Mouse (Mus musculus) liver, postnatal 0 days (tissue): Measurements from ENCODE around the gene Slc40a1. TPM values are rescaled to one million over a fixed set of nuclear protein-coding genes. Genes with fewer than 3 reads are reported as not detected.

Source experiments
- ATAC-seq: fragments of 200-750 bp; cut with Nextera tagmentation; 2 replicates; pipeline ENCODE4 v1.8.0; 2017; ENCODE audit warnings: mild to moderate bottlenecking, moderate library complexity
- DNase-seq: peaks from one replicate; pipeline ENCODE4 v3.0.0-alpha.2; 2016
- H3K27ac ChIP-seq: fragments of 300-500 bp; sonication (generic); 2 replicates; pipeline ENCODE4 v1.5.1; 2014; ENCODE audit warnings: antibody characterized with exemption, moderate library complexity, mild to moderate bottlenecking, low read depth
- H3K27me3 ChIP-seq: fragments of 300-500 bp; sonication (generic); 2 replicates; pipeline ENCODE4 v1.6.1; 2014; ENCODE audit warnings: low read length, control low read depth, mixed read lengths; ENCODE audit not compliant: insufficient read depth
- H3K36me3 ChIP-seq: fragments of 300-500 bp; sonication (generic); replicated peaks from 2 replicates; pipeline ENCODE4 v1.6.1; 2014; ENCODE audit warnings: mild to moderate bottlenecking, control low read depth, low read length, moderate library complexity, mixed read lengths; ENCODE audit not compliant: insufficient read depth
- H3K4me1 ChIP-seq: fragments of 300-500 bp; sonication (generic); 2 replicates; pipeline ENCODE4 v1.6.1; 2014; ENCODE audit warnings: antibody characterized with exemption, mild to moderate bottlenecking, control low read depth; ENCODE audit not compliant: insufficient read depth
- H3K4me2 ChIP-seq: fragments of 300-500 bp; sonication (generic); 2 replicates; pipeline ENCODE4 v1.6.1; 2014; ENCODE audit warnings: low read depth, mild to moderate bottlenecking, low read length, moderate library complexity, mixed read lengths
- H3K4me3 ChIP-seq: fragments of 300-500 bp; sonication (generic); 2 replicates; pipeline ENCODE4 v1.5.1; 2014; ENCODE audit warnings: low read depth, low read length
- H3K9ac ChIP-seq: fragments of 300-500 bp; sonication (generic); replicated peaks from 2 replicates; pipeline ENCODE4 v1.6.1; 2014; ENCODE audit warnings: mild to moderate bottlenecking, moderate library complexity
- H3K9me3 ChIP-seq: fragments of 300-500 bp; sonication (generic); 2 replicates; pipeline ENCODE4 v1.6.1; 2016; ENCODE audit warnings: mild to moderate bottlenecking, control low read depth, low read length, mixed read lengths
- CTCF ChIP-seq: sonication (generic); IDR thresholded peaks from 2 replicates; pipeline ENCODE4 v1.5.1; 2016; ENCODE audit warnings: antibody characterized with exemption, low read depth
- EP300 ChIP-seq: IDR thresholded peaks from 2 replicates; pipeline ENCODE4 v1.6.1; 2016; ENCODE audit warnings: antibody characterized with exemption, low read depth, mild to moderate bottlenecking
- WGBS: fragments of 180-500 bp; shearing (Covaris S2); extraction: QIAGEN DNeasy Blood & Tissue Kit; methylation state at CpG from one replicate; pipeline ENCODE4 v1.1.7; 2014; ENCODE audit not compliant: insufficient replicate concordance; 5-methylcytosine and 5-hydroxymethylcytosine counted together
- polyA plus RNA-seq: library from polyadenylated mRNA; unstranded; fragments of >200 nt; fragmentation: Nextera tagmentation; extraction: Ambion mirVana; gene quantifications from 2 replicates; pipeline ENCODE4 v1.2.1, GENCODE M21; 2015

Gene Slc40a1
- polyA plus RNA-seq, 1 experiment from 2014 or later = 219 TPM

DNA sequence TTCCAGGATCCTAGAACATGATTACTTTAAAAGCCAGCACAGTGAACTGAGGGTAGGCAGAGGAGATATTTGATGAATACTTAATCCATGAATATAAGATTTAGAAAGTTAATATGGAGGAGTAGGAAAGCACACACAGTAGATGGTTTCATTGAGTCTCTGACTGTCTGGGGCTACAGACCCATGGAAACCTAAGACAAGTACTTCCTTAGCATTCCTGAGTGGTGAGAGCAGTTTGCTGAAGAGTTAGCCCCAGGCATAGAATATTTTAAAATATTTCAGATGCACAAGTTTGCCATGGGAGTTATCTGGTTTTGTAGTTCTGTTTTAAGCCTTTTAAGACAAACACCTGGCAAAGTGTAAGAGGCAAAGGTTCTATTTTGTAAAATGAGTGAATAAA, 65.2 kb downstream of the Slc40a1 start:
- Histone ChIP-seq H3K36me3 (no peaks in the 10 kb centered on the region), H3K27me3 (no peaks in the 10 kb centered on the region), H3K4me3 (no peak overlapping the region), H3K4me2 (no peak overlapping the region), H3K9ac (no peak overlapping the region), H3K27ac (0 out of 2 replicates have a peak overlapping the region, but pooled peaks have one; percentile 8), H3K4me1 (peaks cover 15% of the 10 kb centered on the region), H3K9me3 (peaks cover 3% of the 10 kb centered on the region)
- DNase-seq (no peak), ATAC-seq (no peak)
- TF ChIP-seq CTCF (no peak), EP300 (no peak)

DNA sequence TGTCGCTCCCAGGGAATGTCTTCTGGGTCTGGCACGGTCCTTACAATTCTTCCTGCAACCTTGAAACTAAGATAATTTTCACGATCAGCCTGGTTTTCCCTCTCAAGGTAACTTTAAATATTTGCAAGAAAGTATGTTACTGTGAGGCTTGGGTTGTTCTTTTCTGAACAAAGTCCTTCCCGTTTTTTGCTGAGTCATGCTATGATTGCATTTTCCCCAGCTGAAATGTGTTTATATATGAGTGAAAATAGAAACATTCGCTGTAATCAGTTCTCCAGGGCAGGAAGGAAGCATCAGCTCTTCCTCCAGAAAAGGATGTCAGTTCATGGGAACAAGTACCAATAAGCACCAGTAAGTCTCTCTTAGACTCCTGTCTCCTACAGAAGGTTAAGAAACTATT, 66.0 kb downstream of the Slc40a1 start:
- ATAC-seq = 0 out of 2 replicates have a peak, but pooled peaks have one; percentile 27
- Histone ChIP-seq H3K4me1 (peaks cover 10% of the 10 kb centered on the region), H3K27me3 (no peaks in the 10 kb centered on the region), H3K9ac (no peak overlapping the region), H3K4me2 (peak overlapping the region; percentile 18; the same call in 1 of the 2 replicates), H3K27ac (peak overlapping the region; percentile 37), H3K9me3 (peaks cover 3% of the 10 kb centered on the region), H3K4me3 (no peak overlapping the region), H3K36me3 (no peaks in the 10 kb centered on the region)
- no peak for DNase-seq
- 36% methylated on average over 5 of the region's 5 CpGs for WGBS
- TF ChIP-seq EP300 (peak; percentile 50; the same call in 1 of the 2 replicates), CTCF (no peak)

Other genes with a start within 250 kb of the Slc40a1 start
- 18.5 and 22.3 TPM in 2 replicates for gene Wdr75, start 131.4 kb downstream of the Slc40a1 start, polyA plus RNA-seq
- gene Gm5269, start 36.2 kb downstream of the Slc40a1 start, polyA plus RNA-seq = not detected in 2 replicates
- 0.08 and 0.19 TPM in 2 replicates for gene Dnah7b, start 139.8 kb upstream of the Slc40a1 start, polyA plus RNA-seq